Mouse (Mus musculus) 3T3-L1 (cell line): ENCODE data around the gene Atp5s.

ENCODE experiments used
- DNase-seq: peaks from one replicate; pipeline ENCODE4 v3.0.0-alpha.2; 2015; ENCODE audit warnings: low read depth, low spot score

The Atp5s gene

GRCm38 (mm10) chr12:69724711-69725460 lies at the start of gene Atp5s, which contains the start of gene L2hgdh:
Gene Atp5s (plus strand): TSS chr12:69724950.
Gene L2hgdh (minus strand): TSS chr12:69724873.
- DNase-seq = peak; percentile 96

DNA sequence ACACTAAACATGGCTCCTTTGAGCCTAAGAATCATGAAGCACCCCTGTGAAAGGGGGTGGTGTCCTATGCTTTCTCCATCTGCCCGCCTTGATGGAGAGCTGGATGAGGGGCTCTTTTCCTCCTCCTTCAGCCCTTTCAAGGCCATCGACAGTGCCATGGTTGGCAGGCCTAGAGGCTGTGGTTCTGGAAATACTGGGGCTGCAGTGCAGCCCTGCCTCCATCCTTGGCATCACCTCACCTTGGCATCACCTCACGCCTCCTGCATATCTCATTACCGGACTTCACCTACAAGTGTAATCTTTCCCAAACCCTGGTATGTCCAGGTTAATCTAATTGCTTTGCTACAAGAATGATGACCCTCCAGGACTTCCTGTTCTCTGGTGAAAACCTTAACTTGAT lies 48.6 kb upstream of the Atp5s start:
- DNase-seq = no peak

DNA sequence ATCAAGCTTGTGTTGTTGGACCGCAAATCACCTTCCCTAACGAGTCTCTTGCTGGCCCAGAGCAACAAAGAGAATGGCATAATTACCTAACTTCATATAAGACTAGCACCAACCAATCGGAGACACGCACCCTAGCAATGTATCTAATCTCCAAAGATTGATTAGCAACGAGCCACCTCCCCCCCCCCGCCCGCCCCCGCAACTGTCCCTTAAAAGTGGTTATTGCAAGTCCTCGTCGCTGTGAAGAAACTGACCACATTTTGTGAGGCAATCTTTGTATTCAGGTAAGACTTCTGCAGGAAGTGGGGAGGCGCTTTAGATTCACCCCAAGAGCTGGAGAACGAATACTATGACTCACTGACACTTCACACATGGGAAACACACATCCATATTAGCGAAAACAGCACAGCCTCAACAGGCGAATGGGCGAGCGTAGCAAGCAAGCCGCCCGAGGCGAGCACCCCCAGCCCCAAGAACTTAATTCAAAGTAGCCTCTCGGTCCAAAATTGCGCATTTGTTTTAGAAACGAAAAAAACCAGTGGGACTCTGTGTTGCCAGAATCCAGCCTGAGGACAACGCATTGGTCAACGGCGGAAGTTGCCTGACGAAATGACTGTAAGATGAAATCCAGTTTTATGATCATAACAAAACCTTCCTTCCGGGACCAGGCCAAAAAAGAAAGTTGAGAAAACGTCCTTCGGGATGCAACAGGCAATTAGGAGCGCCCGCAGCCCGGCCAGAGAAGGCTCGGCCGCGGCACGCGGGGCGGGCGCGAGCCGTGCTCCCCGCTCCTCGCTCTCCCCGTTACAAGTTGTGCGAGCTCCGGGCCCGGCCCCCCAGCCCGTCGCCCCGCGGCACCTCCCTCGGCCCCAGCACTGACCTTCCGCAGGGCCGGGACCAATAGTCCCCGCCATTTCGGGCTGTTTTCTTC lies 43.9 kb upstream of the Atp5s start:
- DNase-seq = peak; percentile 71

DNA sequence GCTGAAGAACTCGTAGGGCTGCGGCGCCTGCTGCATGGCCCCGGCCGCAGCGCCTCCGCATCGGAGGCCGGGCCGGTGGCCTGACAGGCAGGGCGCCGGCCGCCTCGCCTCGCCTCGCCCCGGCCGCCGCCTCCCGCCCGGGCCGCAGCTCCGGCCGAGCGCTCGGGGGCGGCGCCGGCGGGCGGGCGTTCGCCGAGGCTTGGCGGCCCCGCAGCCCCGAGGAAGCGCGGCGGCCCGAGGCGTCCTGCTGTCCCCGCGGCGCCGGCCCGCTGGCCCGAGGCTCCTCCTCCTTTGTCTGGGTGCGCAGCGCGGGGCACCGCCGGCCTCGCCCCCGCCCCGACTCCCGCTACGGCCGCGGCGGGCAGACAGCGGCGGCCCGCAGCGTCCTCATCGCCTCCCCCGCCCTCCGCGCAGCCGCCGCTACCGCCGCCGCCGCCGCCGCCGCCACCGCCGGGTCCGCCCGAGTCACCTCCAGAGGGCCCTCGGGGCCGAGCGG lies 43.1 kb upstream of the Atp5s start, which contains the start of gene Sos2:
TSS of gene Sos2 (minus strand) at position 287 of the 496 bp plus-strand sequence.
- DNase-seq = peak; percentile 18

GRCm38 (mm10) chr12:69682065-69682787 lies 42.5 kb upstream of the Atp5s start:
- peak; percentile 77 for DNase-seq

DNA sequence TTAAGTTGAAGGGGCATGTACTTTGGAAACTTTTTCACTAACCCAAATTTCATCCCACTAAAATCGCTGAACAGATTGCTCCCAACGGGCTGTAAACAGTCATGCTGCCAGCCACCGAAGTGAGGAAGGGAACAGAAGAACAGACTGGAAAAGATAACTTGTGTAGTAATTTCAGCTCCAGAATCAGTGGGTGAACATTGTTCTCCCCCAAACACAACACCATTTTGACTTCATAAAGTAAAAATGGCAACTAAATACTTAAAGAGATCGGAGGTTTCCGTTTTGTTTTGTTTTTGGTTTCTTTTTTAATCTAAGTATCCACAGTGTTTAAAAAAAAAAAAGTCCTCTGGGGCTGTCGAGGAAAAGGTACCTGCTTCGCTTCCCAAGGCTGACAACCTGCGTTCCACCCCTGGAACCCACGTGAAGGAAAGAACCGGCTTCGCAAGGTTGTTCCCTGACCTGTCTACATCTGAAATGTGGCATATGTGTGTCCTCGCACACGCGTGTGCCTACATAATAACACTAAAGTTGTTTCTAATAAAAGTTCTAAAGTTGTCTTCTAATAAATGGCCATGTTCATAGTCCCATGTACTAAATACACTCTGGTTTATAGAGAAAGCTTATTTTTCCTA lies 41.8 kb upstream of the Atp5s start:
- peak; percentile 47 for DNase-seq

- peak; percentile 92 for DNase-seq
Observed at GRCm38 (mm10) chr12:69683537-69683936, 41.2 kb upstream of the Atp5s start.

- DNase-seq = peak; percentile 47
Observed at GRCm38 (mm10) chr12:69688368-69688767, 36.4 kb upstream of the Atp5s start.

DNA sequence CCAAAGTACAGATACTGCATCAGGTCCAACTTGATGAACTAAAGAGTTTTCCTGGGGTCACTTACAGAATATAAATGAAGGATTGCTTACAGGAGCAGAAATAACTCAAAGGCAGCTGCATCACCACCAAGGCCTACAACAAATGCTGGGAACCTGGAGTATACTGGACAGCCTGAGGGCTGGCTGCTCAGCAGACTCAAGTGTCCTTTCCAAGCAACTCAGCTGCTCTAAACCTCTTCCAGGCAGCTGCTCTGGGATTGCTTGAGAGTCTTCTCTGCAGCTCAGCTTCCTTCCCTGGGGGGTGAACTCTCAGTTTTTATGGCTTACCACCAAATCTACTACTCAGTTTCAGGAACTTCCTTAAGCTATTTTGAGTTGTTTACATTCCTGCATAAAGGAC lies 35.7 kb upstream of the Atp5s start:
- DNase-seq = peak; percentile 16

- DNase-seq = no peak
Observed at GRCm38 (mm10) chr12:69690714-69691113, 34.0 kb upstream of the Atp5s start.

- DNase-seq = no peak
Observed at GRCm38 (mm10) chr12:69693471-69693870, 31.3 kb upstream of the Atp5s start.

DNA sequence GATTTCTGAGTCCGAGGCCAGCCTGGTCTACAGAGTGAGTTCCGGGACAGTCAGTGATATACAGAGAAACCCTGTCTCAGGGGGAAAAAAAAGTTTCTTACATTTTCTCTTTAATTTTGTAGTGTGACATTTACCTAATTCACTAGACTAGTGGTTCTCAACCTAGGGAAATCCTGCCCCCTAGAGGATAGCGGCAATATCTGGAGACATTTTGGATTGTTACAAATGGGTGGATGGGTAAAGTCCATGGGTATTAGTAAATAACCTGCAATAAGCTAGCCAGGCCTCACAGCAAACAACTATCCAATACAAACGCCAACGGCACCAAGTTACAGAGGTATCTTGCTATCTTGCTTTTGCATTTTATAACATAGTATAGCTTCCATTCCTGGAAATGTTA lies 28.0 kb upstream of the Atp5s start:
- peak; percentile 78 for DNase-seq

- DNase-seq = no peak
Observed at GRCm38 (mm10) chr12:69698352-69698751, 26.4 kb upstream of the Atp5s start.

DNA sequence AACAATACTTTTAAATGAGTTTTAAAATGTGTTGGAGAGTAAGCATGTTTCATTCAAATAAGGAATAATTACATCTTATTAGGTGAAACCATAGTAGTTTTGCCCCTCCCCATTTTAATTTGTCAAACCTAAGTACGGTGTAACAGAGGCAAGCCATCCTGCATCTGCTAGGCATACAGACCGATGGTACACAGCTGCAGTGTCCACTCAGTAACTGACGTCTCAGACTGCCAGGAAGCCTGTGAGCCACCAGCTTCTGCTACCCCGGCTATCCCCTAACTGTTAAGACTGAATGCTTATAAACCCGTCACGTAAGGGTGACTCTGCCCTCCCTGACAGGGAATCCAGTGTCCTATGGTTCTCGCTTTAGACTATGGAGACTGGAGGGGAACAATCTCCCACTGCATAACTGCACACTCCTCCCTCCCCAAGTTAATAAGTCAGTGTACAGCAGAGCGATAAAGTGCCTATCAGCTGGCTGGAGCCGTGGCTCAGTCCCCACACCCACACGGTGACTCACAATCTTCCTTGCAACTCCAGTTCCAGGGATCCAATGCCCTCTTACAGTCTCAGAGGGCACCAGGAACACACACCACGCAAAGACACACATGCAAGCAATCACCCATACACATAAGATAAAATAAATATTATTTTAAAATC lies 19.8 kb upstream of the Atp5s start:
- peak; percentile 29 for DNase-seq

DNA sequence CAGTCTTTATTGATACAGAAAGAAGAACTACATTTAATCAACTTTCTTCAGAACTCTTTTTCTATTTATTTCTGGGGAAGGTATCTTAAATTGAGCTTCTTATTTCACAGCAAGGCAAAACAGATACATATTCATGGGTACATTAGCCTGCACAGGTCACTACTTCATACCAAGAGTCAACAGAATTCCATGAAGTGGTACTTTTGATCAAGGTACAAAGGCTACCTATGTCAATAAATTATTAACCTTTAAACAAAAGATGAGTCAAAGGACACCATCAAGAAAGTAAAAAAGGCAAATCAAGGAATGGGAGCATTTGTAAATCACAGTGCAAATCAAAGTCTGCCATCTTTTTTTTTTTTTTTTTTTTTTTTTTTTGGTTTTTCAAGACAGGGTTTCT lies 11.1 kb upstream of the Atp5s start:
- no peak for DNase-seq

DNA sequence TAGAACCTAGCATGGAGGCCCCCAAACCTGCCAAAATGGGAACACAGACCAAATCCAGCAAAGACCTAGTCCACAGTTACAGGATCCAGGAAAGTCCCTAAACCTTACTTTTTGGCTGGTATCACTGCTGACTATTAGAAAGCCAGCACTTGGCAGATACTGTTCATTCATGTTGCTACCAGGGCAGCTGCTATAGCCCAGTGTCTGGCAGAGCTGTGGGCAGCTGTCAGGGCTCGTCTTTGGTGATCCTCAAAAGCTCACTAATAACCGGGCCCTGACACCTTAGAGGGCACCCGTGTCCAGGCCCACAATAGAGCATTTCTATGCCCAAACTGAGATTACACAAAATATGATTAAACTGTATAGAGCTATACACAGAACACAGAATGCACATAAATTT lies 1.9 kb upstream of the Atp5s start:
- no peak for DNase-seq

DNA sequence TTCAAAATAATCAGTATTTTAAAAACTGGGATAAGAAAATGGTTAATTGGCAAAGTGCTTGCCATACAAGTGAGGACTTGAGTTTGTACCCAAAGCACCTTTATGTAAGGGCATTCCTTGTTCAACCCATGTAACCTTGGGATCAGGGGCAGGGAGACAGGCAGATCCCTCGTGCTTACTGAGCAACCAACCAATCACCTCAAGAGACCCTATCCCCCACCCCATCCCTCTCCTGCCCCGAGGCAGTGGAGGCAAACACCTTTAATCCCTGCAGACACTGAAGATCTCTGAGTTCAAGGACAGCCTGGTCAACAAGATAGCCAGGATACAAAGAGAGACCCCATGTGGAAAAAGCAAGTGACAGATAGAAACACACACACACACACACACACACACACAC lies 1.4 kb upstream of the Atp5s start:
- no peak for DNase-seq

- peak; percentile 48 for DNase-seq
Observed at GRCm38 (mm10) chr12:69724018-69724710, 586 bp upstream of the Atp5s start.

DNA sequence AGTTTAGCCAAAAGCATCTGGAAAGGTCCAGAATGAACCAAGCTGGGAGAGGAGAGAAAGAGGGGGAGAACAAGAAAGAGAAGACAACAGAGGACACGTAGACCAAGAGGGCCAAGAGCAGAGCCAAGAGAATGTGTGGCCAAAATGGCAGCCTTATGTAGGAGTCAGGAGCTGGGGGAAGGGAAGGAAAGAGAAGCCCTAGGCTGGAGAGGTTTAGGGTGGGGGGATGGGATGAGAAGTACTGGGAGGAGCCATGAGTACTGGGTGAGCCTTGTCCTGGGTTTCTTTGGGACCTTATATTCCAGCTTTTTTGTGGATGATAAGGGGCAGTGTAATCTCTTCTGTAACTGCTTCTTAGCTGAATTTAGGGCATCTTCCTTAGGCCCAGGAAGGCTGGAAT lies 4.5 kb downstream of the Atp5s start:
- DNase-seq = no peak

GRCm38 (mm10) chr12:69730306-69730705 lies 5.6 kb downstream of the Atp5s start:
- no peak for DNase-seq
